In genomic region chr15:89125351-89125750, GRCm38 (mm10) we compare ENCODE assay signal across 17 mouse cellular contexts.
"Had no signal": no experiment of that assay in that cellular context is flagged by ENCODE, and none has a peak within 500 bp of the region (broad histone marks: within the 10 kb centered on the region; RNA-seq: fewer than 3 reads in every experiment).

No protein-coding gene starts in this region.

- DNase-seq: lung, adult 18-20 months; lung, embryonic 14.5 days; lung, postnatal 10 days; retina, postnatal 1 day; right cerebral cortex, adult 18-20 months; right cerebral cortex, postnatal 25 days; right cerebral cortex, postnatal 4 days; spleen, adult 18-20 months; thymus, adult 18-20 months; thymus, postnatal 14 days; thymus, postnatal 36 days had no signal

- H3K4me2 ChIP-seq: lung, embryonic 14.5 days; midbrain, embryonic 13.5 days; midbrain, embryonic 15.5 days; neural tube, embryonic 13.5 days; neural tube, embryonic 15.5 days had no signal

- H3K9ac ChIP-seq: lung, embryonic 14.5 days; midbrain, embryonic 13.5 days; midbrain, embryonic 15.5 days; neural tube, embryonic 13.5 days; neural tube, embryonic 15.5 days had no signal

- H3K9me3 ChIP-seq: midbrain, embryonic 10.5 days; midbrain, embryonic 13.5 days; midbrain, embryonic 15.5 days; neural tube, embryonic 13.5 days; neural tube, embryonic 15.5 days had no signal

- H3K4me3 ChIP-seq: midbrain, embryonic 10.5 days; midbrain, embryonic 13.5 days; midbrain, embryonic 15.5 days; myocyte; neural tube, embryonic 13.5 days; neural tube, embryonic 15.5 days had no signal

- H3K27ac ChIP-seq: midbrain, embryonic 10.5 days; midbrain, embryonic 13.5 days; midbrain, embryonic 15.5 days; neural tube, embryonic 13.5 days; neural tube, embryonic 15.5 days had no signal

- ATAC-seq: midbrain, embryonic 13.5 days; midbrain, embryonic 15.5 days had no signal

- H3K27me3 ChIP-seq: midbrain, embryonic 13.5 days; midbrain, embryonic 15.5 days; neural tube, embryonic 13.5 days; neural tube, embryonic 15.5 days had no signal

- H3K36me3 ChIP-seq: midbrain, embryonic 15.5 days had no signal
